Comparison of ENCODE assay signal across 14 mouse cellular contexts in genomic region chr17:62734901-62735300, GRCm38 (mm10).
A peak's percentile ranks its signal among the peaks of the same experiment; 100 is the strongest.
DNase-seq lines count a peak whose midpoint lies in the region; ATAC-seq lines count a peak whose summit lies in the region.
"Had no signal": no experiment of that assay in that cellular context is flagged by ENCODE, and none has a peak within 500 bp of the region (broad histone marks: within the 10 kb centered on the region; RNA-seq: fewer than 3 reads in every experiment).

No protein-coding gene starts in this region.

- H3K9ac ChIP-seq in heart, embryonic 14.5 days (ENCODE audit: low read length): peak overlapping the region; percentile 21; the same call in 1 of the 2 replicates
- H3K9ac ChIP-seq in embryonic facial prominence, embryonic 14.5 days (ENCODE audit: low read depth, low read length): no peak overlapping the region
- H3K9ac ChIP-seq in midbrain, embryonic 12.5 days (replicated peaks): no peak overlapping the region
- H3K9ac ChIP-seq: embryonic facial prominence, embryonic 15.5 days; limb, embryonic 15.5 days had no signal

- WGBS in heart, embryonic 14.5 days: 37% methylated on average over 10 of the region's 10 CpGs
- WGBS in embryonic facial prominence, embryonic 14.5 days: 20% methylated on average over 10 of the region's 10 CpGs
- 10% methylated on average over 10 of the region's 10 CpGs for WGBS in midbrain, embryonic 12.5 days

- H3K4me1 ChIP-seq in heart, embryonic 14.5 days (ENCODE audit: control insufficient read depth in 2 of 2, insufficient read depth in 2 of 2, low read length in 2 of 2): peaks cover 19 to 36% of the 10 kb centered on the region in 2 experiments
- peaks cover 30% of the 10 kb centered on the region for H3K4me1 ChIP-seq in embryonic facial prominence, embryonic 14.5 days (ENCODE audit: control insufficient read depth, insufficient read depth, low read length)
- peaks cover 32% of the 10 kb centered on the region for H3K4me1 ChIP-seq in midbrain, embryonic 12.5 days

- H3K27ac ChIP-seq in heart, embryonic 14.5 days (replicated peaks in 1 of 2; ENCODE audit: control insufficient read depth in 1 of 2, insufficient read depth in 1 of 2, low read depth in 2 of 2, low read length in 2 of 2): 0 out of 4 replicates have a peak overlapping the region, but pooled peaks of 1 of the 2 experiments have one; percentile 24
- H3K27ac ChIP-seq in embryonic facial prominence, embryonic 14.5 days (replicated peaks; ENCODE audit: low read depth, low read length): no peak overlapping the region; the same call in 1 of the 2 replicates
- H3K27ac ChIP-seq in midbrain, embryonic 12.5 days (replicated peaks): peak overlapping the region; percentile 22; the same call in 1 of the 2 replicates
- H3K27ac ChIP-seq: embryonic facial prominence, embryonic 15.5 days; limb, embryonic 15.5 days had no signal

- peak; percentile 54 for DNase-seq in embryo, embryonic 10.5 days (ENCODE audit: low spot score)
- no peak for DNase-seq in embryo, embryonic 10 days (ENCODE audit: low spot score)
- no peak for DNase-seq in heart, postnatal 14 days
- no peak for DNase-seq in embryonic facial prominence, embryonic 14.5 days (ENCODE audit: low spot score)
- no peak for DNase-seq in retina, postnatal 1 day
- DNase-seq in layer of hippocampus, adult 9-11 months: no peak
- DNase-seq: cerebellum, adult 2 months; kidney, postnatal 4 days had no signal

- ATAC-seq in heart, embryonic 14.5 days (ENCODE audit: insufficient number of reproducible peaks, insufficient read depth, low FRiP score, low read depth): no peak
- no peak for ATAC-seq in embryonic facial prominence, embryonic 14.5 days (ENCODE audit: low read depth)
- no peak for ATAC-seq in midbrain, embryonic 12.5 days (ENCODE audit: low FRiP score, low read depth)
- ATAC-seq: intestine, postnatal 0 days; Patski had no signal

- H3K4me3 ChIP-seq in heart, embryonic 14.5 days (ENCODE audit: control insufficient read depth in 1 of 2, insufficient read depth in 1 of 2, low read depth in 1 of 2, low read length in 2 of 2): no peak overlapping the region
- H3K4me3 ChIP-seq in embryonic facial prominence, embryonic 14.5 days (ENCODE audit: low read depth, low read length): no peak overlapping the region
- H3K4me3 ChIP-seq in midbrain, embryonic 12.5 days: no peak overlapping the region
- H3K4me3 ChIP-seq: embryonic facial prominence, embryonic 15.5 days; limb, embryonic 15.5 days had no signal

- intact Hi-C loops in heart, postnatal 14 days (cut with DNase I): no loop called here

- no peaks in the 10 kb centered on the region for H3K9me3 ChIP-seq in heart, embryonic 14.5 days (ENCODE audit: control insufficient read depth, low read length)
- H3K9me3 ChIP-seq in embryonic facial prominence, embryonic 14.5 days (ENCODE audit: control insufficient read depth, low read length): no peaks in the 10 kb centered on the region
- H3K9me3 ChIP-seq in midbrain, embryonic 12.5 days: no peaks in the 10 kb centered on the region
- H3K9me3 ChIP-seq: embryonic facial prominence, embryonic 15.5 days; limb, embryonic 15.5 days had no signal

- no peaks in the 10 kb centered on the region for H3K36me3 ChIP-seq in heart, embryonic 14.5 days (ENCODE audit: control insufficient read depth, insufficient read depth, low read length)
- peaks cover 2% of the 10 kb centered on the region; the same call in 1 of the 2 replicates for H3K36me3 ChIP-seq in embryonic facial prominence, embryonic 14.5 days (ENCODE audit: control insufficient read depth, insufficient read depth, low read length)
- no peaks in the 10 kb centered on the region for H3K36me3 ChIP-seq in midbrain, embryonic 12.5 days
- H3K36me3 ChIP-seq: embryonic facial prominence, embryonic 15.5 days; limb, embryonic 15.5 days had no signal

- peak overlapping the region; percentile 25 for H3K4me2 ChIP-seq in heart, embryonic 14.5 days (ENCODE audit: low read length)
- H3K4me2 ChIP-seq in embryonic facial prominence, embryonic 14.5 days (ENCODE audit: low read depth, low read length): peak overlapping the region; percentile 39
- H3K4me2 ChIP-seq in midbrain, embryonic 12.5 days (replicated peaks): peak overlapping the region; percentile 11; the same call in 1 of the 2 replicates
- H3K4me2 ChIP-seq: embryonic facial prominence, embryonic 15.5 days; limb, embryonic 15.5 days had no signal

- no peaks in the 10 kb centered on the region for H3K27me3 ChIP-seq in heart, embryonic 14.5 days (ENCODE audit: control insufficient read depth, insufficient read depth, low read length)
- no peaks in the 10 kb centered on the region for H3K27me3 ChIP-seq in embryonic facial prominence, embryonic 14.5 days (replicated peaks; ENCODE audit: control insufficient read depth, insufficient read depth, low read length)
- peaks cover 9% of the 10 kb centered on the region; the same call in 1 of the 2 replicates for H3K27me3 ChIP-seq in midbrain, embryonic 12.5 days
- H3K27me3 ChIP-seq: embryonic facial prominence, embryonic 15.5 days; limb, embryonic 15.5 days; Patski had no signal
